Mouse (Mus musculus) bone marrow macrophage, adult 2 months (primary cell): ENCODE measurements around the gene Dnaja1. TPM values are rescaled to one million over a fixed set of nuclear protein-coding genes. Genes with fewer than 3 reads are reported as not detected.

Source experiments
- H3K27ac ChIP-seq: 2 replicates; pipeline ENCODE4 v1.5.1; 2012; ENCODE audit warnings: low read depth, low read length; ENCODE audit not compliant: insufficient read depth
- H3K4me1 ChIP-seq: 2 replicates; pipeline ENCODE4 v1.6.1; 2012; ENCODE audit warnings: low read length; ENCODE audit not compliant: control insufficient read depth, insufficient read depth
- H3K4me3 ChIP-seq: 2 replicates; pipeline ENCODE4 v1.5.1; 2012; ENCODE audit warnings: mild to moderate bottlenecking, low read length, moderate library complexity; ENCODE audit not compliant: insufficient read depth
- CTCF ChIP-seq: IDR thresholded peaks from 2 replicates; pipeline ENCODE4 v1.5.1; 2012; ENCODE audit warnings: low read depth, mild to moderate bottlenecking, low read length, moderate library complexity
- POLR2A ChIP-seq: IDR thresholded peaks from 2 replicates; pipeline ENCODE4 v1.6.1; 2012; ENCODE audit warnings: mild to moderate bottlenecking, low read depth, low read length, borderline replicate concordance
- polyA plus RNA-seq: library from polyadenylated mRNA; stranded (reverse); fragments of >200 nt; gene quantifications from 2 replicates; pipeline ENCODE4 v1.2.4, GENCODE M21; 2012; ENCODE audit not compliant: missing spikeins, insufficient read depth, insufficient read length

Dnaja1 gene
- polyA plus RNA-seq, 1 experiment: 100 TPM

- Histone ChIP-seq H3K4me3 (no peak overlapping the region), H3K4me1 (peaks cover 74% of the 10 kb centered on the region), H3K27ac (no peak overlapping the region)
- TF ChIP-seq CTCF: peak; percentile 29; the same call in 1 of the 2 replicates
- TF ChIP-seq POLR2A: no peak
Observed at GRCm38 (mm10) chr4:40778656-40779055, 56.7 kb downstream of the Dnaja1 start.

GRCm38 (mm10) chr4:40781143-40781542 lies 59.2 kb downstream of the Dnaja1 start:
- H3K27ac ChIP-seq: peak overlapping the region; percentile 91
- H3K4me3 ChIP-seq: peak overlapping the region; percentile 19; the same call in 1 of the 2 replicates
- TF ChIP-seq POLR2A: no peak
- TF ChIP-seq CTCF: no peak
- peaks cover 70% of the 10 kb centered on the region for H3K4me1 ChIP-seq

DNA sequence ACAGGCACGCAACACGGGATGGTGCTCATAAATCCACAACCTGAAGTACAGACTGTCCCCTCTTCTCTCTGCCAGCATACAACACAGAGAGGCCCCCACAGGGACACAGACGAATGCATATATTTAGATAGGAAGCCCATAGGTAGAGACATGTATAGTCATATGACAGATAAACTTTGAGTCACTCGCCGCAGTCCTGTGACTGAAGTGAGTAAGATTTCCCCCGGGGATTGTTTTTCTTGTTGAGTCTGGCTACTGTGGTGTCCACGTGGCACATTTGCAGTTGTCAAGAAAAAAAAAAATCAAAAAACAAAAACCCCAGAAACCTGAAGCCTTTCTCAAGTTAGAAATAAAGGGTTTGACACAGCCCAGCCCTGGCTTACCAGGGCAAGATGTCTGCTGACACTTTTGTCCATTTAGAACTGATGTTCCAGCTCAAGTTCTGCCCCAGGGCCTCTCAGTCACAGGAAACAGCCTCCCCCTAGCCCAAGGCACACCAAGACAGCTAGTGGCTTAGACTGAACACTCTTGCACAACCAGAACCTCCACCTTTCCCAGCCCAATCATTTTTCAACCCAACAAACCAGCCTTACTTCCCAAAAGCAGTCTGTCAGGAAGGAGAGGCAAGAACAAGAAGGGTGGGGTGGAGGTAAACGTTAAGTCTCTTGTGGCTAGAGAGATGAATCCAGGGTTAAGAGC lies 60.0 kb downstream of the Dnaja1 start:
- no peak for TF ChIP-seq CTCF
- TF ChIP-seq POLR2A: no peak
- Histone ChIP-seq H3K4me3 (peak overlapping the region; percentile 19), H3K4me1 (peaks cover 64% of the 10 kb centered on the region), H3K27ac (peak overlapping the region; percentile 91)

- no peak overlapping the region for H3K4me3 ChIP-seq
- TF ChIP-seq POLR2A: no peak
- no peak for TF ChIP-seq CTCF
- H3K4me1 ChIP-seq: peaks cover 54% of the 10 kb centered on the region
- H3K27ac ChIP-seq: no peak overlapping the region
Observed at GRCm38 (mm10) chr4:40783049-40783448, 61.1 kb downstream of the Dnaja1 start.

DNA sequence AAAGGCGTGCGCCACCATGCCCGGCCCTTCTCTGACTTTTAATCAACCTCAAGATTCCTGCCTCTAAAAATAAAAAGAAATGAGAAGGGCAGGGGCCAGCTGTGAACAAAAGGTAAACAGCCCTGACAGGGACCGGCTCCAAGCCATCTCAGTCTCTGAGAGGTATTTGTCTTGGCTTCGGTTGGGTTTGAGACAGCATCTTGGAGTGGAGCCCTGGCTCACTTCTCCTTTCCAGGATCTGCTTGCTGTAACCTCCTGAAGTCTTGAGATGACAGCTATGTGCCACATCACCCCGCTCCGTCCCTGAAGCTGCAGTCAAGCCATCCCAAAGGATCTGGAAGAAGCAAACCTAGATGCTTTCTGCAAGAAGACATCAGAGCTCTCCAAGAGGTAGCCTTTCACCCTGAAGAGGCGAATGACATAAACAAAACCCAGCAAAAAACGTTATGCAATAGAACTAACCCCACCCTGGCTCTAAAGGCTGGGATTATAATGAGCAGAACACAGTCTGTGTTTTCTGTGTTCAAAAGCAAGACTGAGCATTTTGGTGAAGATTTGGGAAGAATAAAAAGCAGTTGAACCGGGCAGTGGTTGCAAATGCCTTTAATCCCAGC lies 62.7 kb downstream of the Dnaja1 start:
- Histone ChIP-seq H3K4me3 (no peak overlapping the region), H3K4me1 (peaks cover 45% of the 10 kb centered on the region), H3K27ac (0 out of 2 replicates have a peak overlapping the region, but pooled peaks have one; percentile 14)
- TF ChIP-seq POLR2A (no peak), CTCF (no peak)

DNA sequence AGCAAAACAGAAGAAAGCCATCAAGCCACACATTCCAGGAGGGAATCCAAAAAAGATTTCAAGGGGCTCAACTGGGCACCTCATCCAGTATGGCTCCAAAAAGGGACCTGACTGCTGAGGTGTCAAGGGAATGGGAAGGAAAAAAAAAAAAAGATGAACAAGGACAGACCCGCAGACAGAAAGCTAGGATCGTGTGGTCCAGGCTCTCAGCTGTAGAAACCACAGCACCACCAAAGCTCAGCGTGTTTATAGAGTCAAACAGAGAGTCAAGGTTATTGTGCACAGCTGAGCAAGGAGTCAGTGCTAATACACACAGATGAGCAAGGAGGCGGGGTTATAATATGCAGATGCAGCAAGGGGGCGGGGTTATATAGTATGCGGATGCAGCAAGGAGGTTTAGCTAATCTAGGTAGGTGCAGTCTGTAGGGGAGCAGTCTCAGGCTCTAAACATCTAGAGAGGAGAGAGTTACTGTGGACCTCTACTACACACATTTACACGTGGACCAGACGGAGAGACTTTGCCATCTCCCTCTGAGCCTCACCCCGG lies 63.7 kb downstream of the Dnaja1 start:
- TF ChIP-seq CTCF (no peak), POLR2A (no peak)
- Histone ChIP-seq H3K27ac (no peak overlapping the region), H3K4me3 (no peak overlapping the region), H3K4me1 (peaks cover 39% of the 10 kb centered on the region)

- peaks cover 30% of the 10 kb centered on the region for H3K4me1 ChIP-seq
- TF ChIP-seq POLR2A (no peak), CTCF (no peak)
- H3K27ac ChIP-seq: no peak overlapping the region
- no peak overlapping the region for H3K4me3 ChIP-seq
Observed at GRCm38 (mm10) chr4:40786578-40786977, 64.6 kb downstream of the Dnaja1 start.

Other genes with a start within 250 kb of the Dnaja1 start
- not detected in 2 replicates for gene Tmem215, start 250.0 kb upstream of the Dnaja1 start, polyA plus RNA-seq
- gene Aptx, start 19.0 kb upstream of the Dnaja1 start, polyA plus RNA-seq: 12.0 and 12.1 TPM in 2 replicates
- gene Smu1, start 35.8 kb downstream of the Dnaja1 start, polyA plus RNA-seq: 46.7 and 50.5 TPM in 2 replicates
- 75.9 and 77.7 TPM in 2 replicates for gene B4galt1, start 131.9 kb downstream of the Dnaja1 start, polyA plus RNA-seq
- not detected in 2 replicates for gene Spink4, start 197.9 kb downstream of the Dnaja1 start, polyA plus RNA-seq
- 141 and 155 TPM in 2 replicates for gene Bag1, start 226.1 kb downstream of the Dnaja1 start, polyA plus RNA-seq
- gene Chmp5, start 226.3 kb downstream of the Dnaja1 start, polyA plus RNA-seq: 128 and 135 TPM in 2 replicates
- 38.5 and 38.8 TPM in 2 replicates for gene Nfx1, start 248.8 kb downstream of the Dnaja1 start, polyA plus RNA-seq